Mouse (Mus musculus) MEL (cell line): Measurements from ENCODE around the gene Frmd4b. TPM values are rescaled to one million over a fixed set of nuclear protein-coding genes. Genes with fewer than 3 reads are reported as not detected.
A peak's percentile ranks its signal among the peaks of the same experiment; 100 is the strongest.

ENCODE experiments used
- DNase-seq: peaks from one replicate; pipeline ENCODE4 v3.0.0; 2011; ENCODE audit warnings: low read depth, low spot score
- H3K27ac ChIP-seq: 2 replicates; pipeline ENCODE4 v1.5.1; 2012; ENCODE audit warnings: low read depth, mild to moderate bottlenecking, control low read depth, low read length, moderate library complexity; ENCODE audit not compliant: control insufficient read depth
- H3K27me3 ChIP-seq, 2 experiments: fragments of 150-350 bp in 1 of 2; sonication (generic) in 1 of 2; 2 replicates each; pipeline ENCODE4 v1.6.1; 2012; ENCODE audit warnings: low read length in 2 of 2, mild to moderate bottlenecking in 2 of 2, improper control_type of control experiment in 1 of 2, moderate library complexity in 1 of 2; ENCODE audit not compliant: insufficient read depth in 2 of 2, control insufficient read depth in 1 of 2
- H3K36me3 ChIP-seq, 2 experiments: 2 replicates each; pipeline ENCODE4 v1.6.1; 2012 to 2014; ENCODE audit warnings: low read length in 2 of 2, improper control_type of control experiment in 1 of 2, inconsistent platforms in 1 of 2, mild to moderate bottlenecking in 1 of 2; ENCODE audit not compliant: insufficient read depth in 2 of 2, control insufficient read depth in 1 of 2
- H3K4me1 ChIP-seq, 2 experiments: fragments of 150-350 bp in 1 of 2; sonication (generic) in 1 of 2; 2 replicates each; pipeline ENCODE4 v1.6.1; 2012; ENCODE audit warnings: low read length in 2 of 2, improper control_type of control experiment in 1 of 2, mild to moderate bottlenecking in 1 of 2; ENCODE audit not compliant: insufficient read depth in 2 of 2, control insufficient read depth in 1 of 2
- H3K4me3 ChIP-seq, 2 experiments: fragments of 150-350 bp in 1 of 2; sonication (generic) in 1 of 2; 2 replicates each; pipeline ENCODE4 v1.5.1; 2012; ENCODE audit warnings: low read depth in 2 of 2, low read length in 2 of 2, mild to moderate bottlenecking in 2 of 2, moderate library complexity in 2 of 2, control low read depth in 1 of 2, improper control_type of control experiment in 1 of 2; ENCODE audit not compliant: control insufficient read depth in 1 of 2, insufficient read depth in 1 of 2
- H3K79me2 ChIP-seq: 2 replicates; pipeline ENCODE4 v1.6.1; 2012; ENCODE audit warnings: mild to moderate bottlenecking, low read length, moderate library complexity; ENCODE audit not compliant: control insufficient read depth, poor library complexity, insufficient read depth
- H3K9ac ChIP-seq: 2 replicates; pipeline ENCODE4 v1.6.1; 2012; ENCODE audit warnings: low read depth, mild to moderate bottlenecking, control low read depth, low read length, moderate library complexity; ENCODE audit not compliant: control insufficient read depth, poor library complexity, severe bottlenecking
- H3K9me3 ChIP-seq: fragments of 150-350 bp; sonication (generic); replicated peaks from 2 replicates; pipeline ENCODE4 v1.6.1; 2012; ENCODE audit warnings: mild to moderate bottlenecking, low read length, improper control_type of control experiment, moderate library complexity; ENCODE audit not compliant: insufficient read depth
- BHLHE40 ChIP-seq: IDR thresholded peaks from 2 replicates; pipeline ENCODE4 v1.6.1; 2012; ENCODE audit warnings: low read depth, mild to moderate bottlenecking, inconsistent platforms, low read length, improper control_type of control experiment, borderline replicate concordance
- CHD1 ChIP-seq: IDR thresholded peaks from 2 replicates; pipeline ENCODE4 v1.6.1; 2012; ENCODE audit warnings: low read depth, mild to moderate bottlenecking, inconsistent platforms, low read length, improper control_type of control experiment
- CHD2 ChIP-seq: IDR thresholded peaks from 2 replicates; pipeline ENCODE4 v1.6.1; 2011; ENCODE audit warnings: low read length, improper control_type of control experiment
- CTCF ChIP-seq, 3 experiments: IDR thresholded peaks in 2 of 3; conservative IDR thresholded peaks in 1 of 3; 2 replicates each; pipeline ENCODE4 v1.5.1; 2011 to 2012; ENCODE audit warnings: low read length in 3 of 3, low read depth in 2 of 3, mild to moderate bottlenecking in 2 of 3, improper control_type of control experiment in 1 of 3, inconsistent platforms in 1 of 3, mixed read lengths in 1 of 3, moderate library complexity in 1 of 3; ENCODE audit not compliant: control insufficient read depth in 1 of 3, insufficient read depth in 1 of 3, poor library complexity in 1 of 3, severe bottlenecking in 1 of 3
- E2F4 ChIP-seq: IDR thresholded peaks from 2 replicates; pipeline ENCODE4 v1.6.1; 2011; ENCODE audit warnings: low read depth, low read length, improper control_type of control experiment, borderline replicate concordance
- EP300 ChIP-seq, 2 experiments: IDR thresholded peaks; 2 replicates each; pipeline ENCODE4 v1.6.1; 2011; ENCODE audit warnings: improper control_type of control experiment in 2 of 2, low read length in 2 of 2, low read depth in 1 of 2, mild to moderate bottlenecking in 1 of 2
- ETS1 ChIP-seq: IDR thresholded peaks from 2 replicates; pipeline ENCODE4 v1.6.1; 2012; ENCODE audit warnings: low read depth, mild to moderate bottlenecking, inconsistent platforms, low read length, improper control_type of control experiment, moderate library complexity
- GABPA ChIP-seq: IDR thresholded peaks from 2 replicates; pipeline ENCODE4 v1.6.1; 2012; ENCODE audit warnings: low read depth, mild to moderate bottlenecking, inconsistent platforms, low read length, improper control_type of control experiment, moderate library complexity
- GATA1 ChIP-seq: IDR thresholded peaks from 2 replicates; pipeline ENCODE4 v1.6.1; 2011; ENCODE audit warnings: low read depth, low read length, improper control_type of control experiment
- HCFC1 ChIP-seq: IDR thresholded peaks from 2 replicates; pipeline ENCODE4 v1.6.1; 2012; ENCODE audit warnings: low read depth, mild to moderate bottlenecking, inconsistent platforms, low read length, improper control_type of control experiment, moderate library complexity
- JUND ChIP-seq: IDR thresholded peaks from 2 replicates; pipeline ENCODE4 v1.6.1; 2011; ENCODE audit warnings: low read depth, mild to moderate bottlenecking, improper control_type of control experiment, low read length
- KAT2A ChIP-seq: conservative IDR thresholded peaks from 2 replicates; pipeline ENCODE4 v1.6.1; 2012; ENCODE audit warnings: low read depth, low read length, improper control_type of control experiment, inconsistent platforms
- MAX ChIP-seq: IDR thresholded peaks from 2 replicates; pipeline ENCODE4 v1.6.1; 2011; ENCODE audit warnings: low read length, improper control_type of control experiment
- MEF2A ChIP-seq: IDR thresholded peaks from 2 replicates; pipeline ENCODE4 v1.6.1; 2014; ENCODE audit warnings: low read depth, mild to moderate bottlenecking, inconsistent platforms, low read length, improper control_type of control experiment; ENCODE audit not compliant: poor library complexity, insufficient replicate concordance, severe bottlenecking; ENCODE audit errors: extremely low read depth
- MXI1 ChIP-seq: IDR thresholded peaks from 2 replicates; pipeline ENCODE4 v1.6.1; 2011; ENCODE audit warnings: mild to moderate bottlenecking, low read depth, low read length, improper control_type of control experiment
- MYB ChIP-seq: IDR thresholded peaks from 2 replicates; pipeline ENCODE4 v1.6.1; 2011; ENCODE audit warnings: mild to moderate bottlenecking, low read depth, low read length, improper control_type of control experiment
- MYC ChIP-seq: IDR thresholded peaks from 2 replicates; pipeline ENCODE4 v1.6.1; 2011; ENCODE audit warnings: low read depth, mild to moderate bottlenecking, low read length, improper control_type of control experiment, moderate library complexity
- NRF1 ChIP-seq: IDR thresholded peaks from 2 replicates; pipeline ENCODE4 v1.6.1; 2014; ENCODE audit warnings: low read depth, mild to moderate bottlenecking, inconsistent platforms, low read length, improper control_type of control experiment, moderate library complexity; ENCODE audit not compliant: poor library complexity, insufficient read depth, severe bottlenecking
- POLR2A ChIP-seq, 2 experiments: IDR thresholded peaks; 2 replicates each; pipeline ENCODE4 v1.6.1; 2011 to 2012; ENCODE audit warnings: low read length in 2 of 2, mild to moderate bottlenecking in 2 of 2, control low read depth in 1 of 2, improper control_type of control experiment in 1 of 2, low read depth in 1 of 2, moderate library complexity in 1 of 2; ENCODE audit not compliant: control insufficient read depth in 1 of 2, insufficient read depth in 1 of 2, poor library complexity in 1 of 2
- POLR2AphosphoS2 ChIP-seq: IDR thresholded peaks from 2 replicates; pipeline ENCODE4 v1.6.1; 2011; ENCODE audit warnings: low read length, improper control_type of control experiment
- POLR2AphosphoS5 ChIP-seq: IDR thresholded peaks from 2 replicates; pipeline ENCODE4 v1.6.1; 2012; ENCODE audit warnings: low read depth, borderline replicate concordance, mild to moderate bottlenecking, inconsistent platforms, low read length, moderate library complexity, mixed read lengths
- RAD21 ChIP-seq: IDR thresholded peaks from 2 replicates; pipeline ENCODE4 v1.6.1; 2011; ENCODE audit warnings: mild to moderate bottlenecking, low read depth, low read length, improper control_type of control experiment
- SMC3 ChIP-seq: IDR thresholded peaks from 2 replicates; pipeline ENCODE4 v1.6.1; 2011; ENCODE audit warnings: low read depth, low read length, improper control_type of control experiment
- TAL1 ChIP-seq: IDR thresholded peaks from 2 replicates; pipeline ENCODE4 v1.6.1; 2012; ENCODE audit warnings: mild to moderate bottlenecking, inconsistent platforms, low read length, moderate library complexity, mixed read lengths
- TBP ChIP-seq: IDR thresholded peaks from 2 replicates; pipeline ENCODE4 v1.8.0; 2011; ENCODE audit warnings: low read depth, low read length, improper control_type of control experiment
- TCF12 ChIP-seq: IDR thresholded peaks from 2 replicates; pipeline ENCODE4 v1.6.1; 2014; ENCODE audit warnings: low read depth, mild to moderate bottlenecking, inconsistent platforms, low read length, improper control_type of control experiment, moderate library complexity
- UBTF ChIP-seq: IDR thresholded peaks from 2 replicates; pipeline ENCODE4 v1.6.1; 2012; ENCODE audit warnings: low read depth, mild to moderate bottlenecking, inconsistent platforms, low read length, improper control_type of control experiment, moderate library complexity, borderline replicate concordance; ENCODE audit not compliant: insufficient read depth
- ZC3H11A ChIP-seq: IDR thresholded peaks from 2 replicates; pipeline ENCODE4 v1.6.1; 2012; ENCODE audit warnings: low read depth, mild to moderate bottlenecking, inconsistent platforms, low read length, improper control_type of control experiment
- ZKSCAN1 ChIP-seq: IDR thresholded peaks from 2 replicates; pipeline ENCODE4 v1.6.1; 2012; ENCODE audit warnings: low read depth, mild to moderate bottlenecking, inconsistent platforms, low read length, improper control_type of control experiment, moderate library complexity
- ZMIZ1 ChIP-seq: IDR thresholded peaks from 2 replicates; pipeline ENCODE4 v1.6.1; 2012; ENCODE audit warnings: low read depth, mild to moderate bottlenecking, inconsistent platforms, low read length, improper control_type of control experiment, moderate library complexity
- ZNF384 ChIP-seq: IDR thresholded peaks from 2 replicates; pipeline ENCODE4 v1.6.1; 2012; ENCODE audit warnings: low read depth, mild to moderate bottlenecking, inconsistent platforms, low read length, improper control_type of control experiment
- polyA plus RNA-seq, 2 experiments: library from polyadenylated mRNA; stranded (reverse) in 1 of 2; unstranded in 1 of 2; fragments of >175 nt in 1 of 2; fragments of >200 nt in 1 of 2; gene quantifications; 2 replicates each; pipeline versions ENCODE4 v1.2.1 to v1.2.4; 2012; ENCODE audit warnings: low replicate concordance in 2 of 2, low read depth in 1 of 2; ENCODE audit not compliant: insufficient read length in 2 of 2, insufficient read depth in 1 of 2, missing spikeins in 1 of 2
- total RNA-seq: library from RNA; depleted of rRNA; stranded (reverse); fragments of 300-350 nt; gene quantifications from 2 replicates; pipeline ENCODE4 v1.2.3, GENCODE M21; 2012

The Frmd4b gene
- total and polyA plus RNA-seq, 3 experiments, result 0.18 TPM; not detected in 2

- no peak overlapping the region for H3K4me3 ChIP-seq
- no peak for DNase-seq
- no peaks in the 10 kb centered on the region for H3K79me2 ChIP-seq
- no peak overlapping the region for H3K27ac ChIP-seq
- no peak for TF ChIP-seq ZNF384
- no peak for TF ChIP-seq CHD1
- no peak for TF ChIP-seq ZKSCAN1
- no peak for TF ChIP-seq POLR2AphosphoS5
- no peak for TF ChIP-seq MYC
- no peak for TF ChIP-seq CTCF (IDR thresholded peaks at IDR 0.05 in 2 of 3, conservative IDR thresholded peaks at IDR 0.05 in 1 of 3; ENCODE audit: control insufficient read depth in 1 of 3, insufficient read depth in 1 of 3, low read depth in 2 of 3, low read length in 3 of 3, poor library complexity in 1 of 3, severe bottlenecking in 1 of 3)
- no peak for TF ChIP-seq CHD2
- TF ChIP-seq BHLHE40, result no peak
- no peak for TF ChIP-seq HCFC1
- no peak for TF ChIP-seq MEF2A
- no peak for TF ChIP-seq UBTF
- TF ChIP-seq ZMIZ1, result no peak
- TF ChIP-seq ETS1, result no peak
- no peak for TF ChIP-seq TBP
- no peak for TF ChIP-seq GABPA
- no peak for TF ChIP-seq MYB
- no peaks in the 10 kb centered on the region for H3K27me3 ChIP-seq
- H3K9ac ChIP-seq, result no peak overlapping the region
- H3K4me1 ChIP-seq, result peaks cover 0 to 11% of the 10 kb centered on the region in 2 experiments; a peak in 2 of 4 replicates
- H3K9me3 ChIP-seq, result no peaks in the 10 kb centered on the region
- peaks cover 0 to 10% of the 10 kb centered on the region in 2 experiments; a peak in 2 of 4 replicates for H3K36me3 ChIP-seq
Measured at GRCm38 (mm10) chr6:97507893-97508292, 109.4 kb downstream of the Frmd4b start.

GRCm38 (mm10) chr6:97506141-97506650 is 111.1 kb downstream of the Frmd4b start:
- Histone ChIP-seq H3K27ac (no peak overlapping the region), H3K27me3 (no peaks in the 10 kb centered on the region), H3K4me3 (peak overlapping the region in 1 of 2 experiments; percentile 14; a peak in 2 of 4 replicates), H3K4me1 (peaks cover 0 to 11% of the 10 kb centered on the region in 2 experiments; a peak in 2 of 4 replicates), H3K79me2 (no peaks in the 10 kb centered on the region), H3K36me3 (peaks cover 0 to 10% of the 10 kb centered on the region in 2 experiments; a peak in 2 of 4 replicates), H3K9ac (no peak overlapping the region), H3K9me3 (no peaks in the 10 kb centered on the region)
- peak; percentile 60 for DNase-seq
- TF ChIP-seq EP300 (IDR thresholded peaks at IDR 0.05; ENCODE audit: low read depth in 1 of 2, low read length in 2 of 2), result 0 out of 4 replicates have a peak, but pooled peaks of 1 of the 2 experiments have one; percentile 9
- TF ChIP-seq CHD1, result no peak
- TF ChIP-seq E2F4, result no peak
- peak; percentile 94 for TF ChIP-seq ZNF384
- no peak for TF ChIP-seq TAL1
- TF ChIP-seq MYB, result no peak
- TF ChIP-seq POLR2AphosphoS2, result no peak
- TF ChIP-seq KAT2A, result no peak
- no peak for TF ChIP-seq RAD21
- TF ChIP-seq UBTF, result no peak
- no peak for TF ChIP-seq NRF1
- no peak for TF ChIP-seq GABPA
- TF ChIP-seq POLR2A (IDR thresholded peaks at IDR 0.05; ENCODE audit: control insufficient read depth in 1 of 2, insufficient read depth in 1 of 2, low read depth in 1 of 2, low read length in 2 of 2, poor library complexity in 1 of 2), result no peak
- peak; percentile 6; the same call in 1 of the 2 replicates for TF ChIP-seq GATA1
- no peak for TF ChIP-seq BHLHE40
- no peak for TF ChIP-seq JUND
- 0 out of 2 replicates have a peak, but pooled peaks have one; percentile 20 for TF ChIP-seq TCF12
- no peak for TF ChIP-seq MXI1
- TF ChIP-seq MYC, result no peak
- TF ChIP-seq SMC3, result no peak
- TF ChIP-seq MAX, result no peak
- TF ChIP-seq ZC3H11A, result no peak
- TF ChIP-seq ETS1, result 0 out of 2 replicates have a peak, but pooled peaks have one; percentile 15
